Mouse (Mus musculus) embryonic stem cell, embryonic (primary cell): ENCODE measurements around the gene L3mbtl4.

Experiments used
- CTCF ChIA-PET, 4 experiments: fragments of 300-600 bp in 2 of 4; fragments of 350-600 bp in 2 of 4; sonication (Branson Sonifier 250); formaldehyde crosslinking; loops; one replicate each; lab custom pipeline; 2022; ENCODE audit warnings: inconsistent platforms in 2 of 4; lab: Charles Lee
- POLR2A ChIA-PET, 4 experiments: fragments of 300-600 bp in 2 of 4; fragments of 350-600 bp in 2 of 4; sonication (Branson Sonifier 250); formaldehyde crosslinking; loops; one replicate each; lab custom pipeline; 2022; ENCODE audit warnings: antibody characterized with exemption in 4 of 4, inconsistent platforms in 1 of 4; lab: Charles Lee

Gene L3mbtl4

DNA sequence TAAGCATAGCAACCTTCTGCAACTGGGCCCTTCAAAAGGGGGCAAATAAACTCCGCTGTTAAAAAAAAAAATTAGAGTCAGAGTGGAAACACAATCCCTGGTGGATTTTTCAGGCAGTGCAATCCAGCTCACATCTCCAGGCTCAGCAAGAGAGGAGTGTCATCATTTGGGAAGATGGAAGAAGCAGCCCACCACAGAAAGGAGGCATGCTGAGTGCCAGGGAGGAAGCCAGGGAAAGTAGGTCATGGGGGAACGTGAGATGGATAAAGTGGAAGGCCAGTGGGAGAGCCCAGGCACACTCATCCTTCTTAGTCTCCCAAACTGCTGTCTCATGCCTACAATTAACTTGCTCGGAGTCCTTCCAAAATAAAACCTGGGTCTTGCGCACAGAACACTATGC is 496.0 kb downstream of the L3mbtl4 start:
- CTCF ChIA-PET, result no interaction called here
- POLR2A ChIA-PET, result no interaction called here

DNA sequence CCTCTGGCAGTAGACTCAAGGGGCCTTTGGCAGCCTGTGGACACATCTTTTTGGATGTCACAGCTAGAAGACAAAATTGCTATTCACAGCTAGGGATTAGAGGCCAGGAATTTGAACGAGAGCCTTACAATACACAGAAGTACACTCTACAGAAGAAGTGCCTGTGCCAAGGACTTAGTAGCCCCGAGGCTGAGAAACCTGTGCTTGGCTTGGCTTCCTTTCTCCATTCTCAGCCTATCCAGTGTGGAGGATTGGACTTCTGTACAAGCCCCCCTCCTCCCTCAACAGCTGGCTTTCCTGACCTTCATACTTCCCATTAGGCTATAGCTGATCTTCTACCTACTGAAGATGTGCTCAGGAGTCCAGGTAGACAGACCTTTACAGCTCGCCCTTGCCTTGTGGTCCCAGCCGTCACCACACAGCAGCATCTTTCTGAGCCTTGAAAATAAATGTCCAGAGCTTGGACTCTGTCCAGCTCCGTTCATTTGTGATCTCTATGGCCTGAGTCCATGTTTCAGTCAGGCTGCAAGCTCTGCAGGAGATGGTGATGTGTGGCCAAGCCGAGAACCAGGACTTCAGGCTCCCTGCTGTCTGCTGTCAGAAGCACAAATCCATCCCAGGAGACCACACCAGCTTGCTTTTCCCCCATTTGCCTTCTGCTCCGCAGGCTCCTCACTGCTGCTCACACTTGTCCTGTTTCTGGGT is 497.6 kb downstream of the L3mbtl4 start:
- POLR2A ChIA-PET, result interaction anchor here in 1 of 4 experiments (0.5 kb wide), 1 partner anchor 1562 kb away, joined by 5 read pairs; no protein-coding TSS in a partner anchor
- CTCF ChIA-PET, result no interaction called here

DNA sequence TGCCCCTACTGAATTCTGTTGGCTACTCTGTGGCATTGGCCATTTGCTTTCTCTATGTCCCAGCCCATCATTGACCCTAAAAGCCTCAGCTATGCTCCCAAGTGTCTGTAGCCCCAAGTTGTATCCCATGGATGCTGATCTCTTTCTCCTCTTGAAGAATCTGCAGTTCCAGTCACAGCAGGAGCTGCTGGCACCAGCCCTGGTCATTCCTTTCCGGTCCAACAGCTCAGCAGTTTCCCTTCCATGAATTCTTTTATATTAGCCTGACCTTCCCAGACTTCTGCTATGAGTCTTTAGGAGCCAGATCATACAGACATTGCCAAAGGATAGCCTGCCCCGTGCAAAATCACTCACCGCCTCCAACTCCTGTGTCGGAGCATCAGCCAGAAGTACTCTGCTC is 520.1 kb downstream of the L3mbtl4 start:
- POLR2A ChIA-PET, result no interaction called here
- CTCF ChIA-PET, result no interaction called here

DNA sequence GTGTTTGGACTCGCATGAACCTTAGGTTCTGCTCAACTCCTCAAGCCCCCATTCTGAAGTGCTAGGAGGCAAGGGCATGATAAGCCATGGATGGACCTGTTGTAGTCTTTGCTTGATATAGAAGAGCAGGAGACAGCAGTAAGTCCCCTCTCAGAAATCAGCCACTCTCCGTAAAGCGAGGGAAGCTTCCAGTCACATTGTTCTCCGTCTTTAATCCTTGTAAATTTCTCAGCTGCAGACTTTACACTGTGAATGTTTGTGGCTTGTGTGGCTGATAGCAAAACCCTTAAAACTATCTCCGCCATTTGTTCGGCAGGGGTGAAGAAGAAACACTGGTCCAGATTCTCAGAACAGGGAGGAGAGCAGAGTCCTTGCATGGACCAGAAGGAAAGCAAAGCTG is 552.7 kb downstream of the L3mbtl4 start, which contains the start of gene Tmem200c:
TSS of gene Tmem200c (plus strand) at position 301 of the 400 bp plus-strand sequence.
- POLR2A ChIA-PET, result no interaction called here
- CTCF ChIA-PET, result no interaction called here
